Mouse (Mus musculus) heart, embryonic 14.5 days (tissue): ENCODE measurements around the gene 9130409I23Rik. TPM values are rescaled to one million over a fixed set of nuclear protein-coding genes. Genes with fewer than 3 reads are reported as not detected.

Experiments
- ATAC-seq: fragments of 200-750 bp; cut with Nextera tagmentation; 2 replicates; pipeline ENCODE4 v1.8.0; 2017; ENCODE audit warnings: low read depth, moderate TSS enrichment; ENCODE audit not compliant: insufficient number of reproducible peaks, insufficient read depth, low FRiP score
- H3K27ac ChIP-seq, 2 experiments: fragments of 200-500 bp in 1 of 2; fragments of 300-500 bp in 1 of 2; sonication (generic) in 1 of 2; replicated peaks in 1 of 2; 2 replicates each; pipeline ENCODE4 v1.5.1; 2012 to 2014; ENCODE audit warnings: low read depth in 2 of 2, low read length in 2 of 2, control low read depth in 1 of 2, mild to moderate bottlenecking in 1 of 2, mixed read lengths in 1 of 2; ENCODE audit not compliant: control insufficient read depth in 1 of 2, insufficient read depth in 1 of 2
- H3K27me3 ChIP-seq: fragments of 300-500 bp; sonication (generic); 2 replicates; pipeline ENCODE4 v1.6.1; 2014; ENCODE audit warnings: mild to moderate bottlenecking, low read length, control low read depth; ENCODE audit not compliant: control insufficient read depth, insufficient read depth
- H3K36me3 ChIP-seq: fragments of 300-500 bp; sonication (generic); 2 replicates; pipeline ENCODE4 v1.6.1; 2014; ENCODE audit warnings: mild to moderate bottlenecking, control low read depth, low read length, mixed read lengths; ENCODE audit not compliant: control insufficient read depth, insufficient read depth
- H3K4me1 ChIP-seq, 2 experiments: fragments of 200-500 bp in 1 of 2; fragments of 300-500 bp in 1 of 2; sonication (generic) in 1 of 2; 2 replicates each; pipeline ENCODE4 v1.6.1; 2012 to 2014; ENCODE audit warnings: low read length in 2 of 2, control low read depth in 1 of 2, mixed read lengths in 1 of 2; ENCODE audit not compliant: control insufficient read depth in 2 of 2, insufficient read depth in 2 of 2
- H3K4me2 ChIP-seq: fragments of 300-500 bp; sonication (generic); 2 replicates; pipeline ENCODE4 v1.6.1; 2014; ENCODE audit warnings: mild to moderate bottlenecking, low read length
- H3K4me3 ChIP-seq, 2 experiments: fragments of 200-500 bp in 1 of 2; fragments of 300-500 bp in 1 of 2; sonication (generic) in 1 of 2; 2 replicates each; pipeline ENCODE4 v1.5.1; 2012 to 2014; ENCODE audit warnings: low read length in 2 of 2, mild to moderate bottlenecking in 2 of 2, control low read depth in 1 of 2, low read depth in 1 of 2, moderate library complexity in 1 of 2; ENCODE audit not compliant: control insufficient read depth in 1 of 2, insufficient read depth in 1 of 2
- H3K9ac ChIP-seq: fragments of 300-500 bp; sonication (generic); 2 replicates; pipeline ENCODE4 v1.6.1; 2014; ENCODE audit warnings: mild to moderate bottlenecking, low read length
- H3K9me3 ChIP-seq: fragments of 300-500 bp; sonication (generic); 2 replicates; pipeline ENCODE4 v1.6.1; 2016; ENCODE audit warnings: low read length, control low read depth; ENCODE audit not compliant: control insufficient read depth
- WGBS: fragments of 180-500 bp; shearing (Covaris S2); extraction: QIAGEN DNeasy Blood & Tissue Kit; methylation state at CpG from one replicate; pipeline ENCODE4 v1.1.7; 2014; 5-methylcytosine and 5-hydroxymethylcytosine counted together
- polyA plus RNA-seq: library from polyadenylated mRNA; unstranded; fragments of >200 nt; fragmentation: Nextera tagmentation; extraction: Ambion mirVana; gene quantifications from 2 replicates; pipeline ENCODE4 v1.2.1, GENCODE M21; 2014

The 9130409I23Rik gene
- polyA plus RNA-seq, 1 experiment from 2014 or later: not detected

DNA sequence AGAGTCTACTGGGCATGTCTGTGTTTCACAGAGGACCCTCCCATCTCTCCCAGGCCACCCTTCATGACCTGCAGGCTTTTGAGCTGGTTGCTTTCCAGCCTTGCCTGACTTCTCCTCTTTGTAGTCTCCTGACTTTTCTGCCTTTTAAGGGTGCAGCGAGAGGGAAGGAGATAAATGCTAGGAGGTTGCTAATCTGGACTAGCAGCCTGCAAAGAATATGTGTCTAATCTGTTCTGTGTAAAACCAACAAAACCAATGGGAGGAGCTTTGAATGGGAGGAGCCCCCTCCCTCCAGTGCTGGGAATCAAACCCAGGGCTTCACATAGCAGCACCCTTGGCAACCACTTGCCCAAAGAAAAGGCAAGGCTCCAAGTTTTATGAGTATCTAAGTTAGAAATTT is 17.3 kb downstream of the 9130409I23Rik start:
- Histone ChIP-seq H3K4me3 (no peak overlapping the region), H3K36me3 (no peaks in the 10 kb centered on the region), H3K4me1 (no peaks in the 10 kb centered on the region), H3K27ac (no peak overlapping the region), H3K4me2 (no peak overlapping the region), H3K9me3 (no peaks in the 10 kb centered on the region), H3K9ac (no peak overlapping the region), H3K27me3 (no peaks in the 10 kb centered on the region)
- 41% methylated on average over 1 of the region's 1 CpGs for WGBS
- ATAC-seq: no peak

DNA sequence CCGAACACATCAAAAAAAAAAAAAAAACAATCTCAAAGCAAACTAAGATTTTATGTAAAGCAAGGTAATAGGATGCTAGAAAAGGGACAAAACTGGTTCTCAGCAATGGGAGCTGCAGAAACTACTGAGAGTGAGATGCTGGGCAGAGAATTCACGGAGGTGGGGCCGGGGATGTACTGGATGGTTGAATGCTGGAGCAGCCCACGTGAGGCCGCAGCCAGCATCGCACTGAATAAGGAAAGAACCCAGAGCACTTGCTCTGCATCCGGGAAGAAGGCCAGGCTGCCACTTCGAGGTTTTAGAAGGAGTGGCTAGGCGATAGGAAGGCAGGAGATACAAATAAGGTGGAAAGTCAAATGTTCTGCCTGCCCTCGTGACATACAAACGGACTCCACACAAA is 18.6 kb downstream of the 9130409I23Rik start:
- ATAC-seq: no peak
- Histone ChIP-seq H3K4me3 (no peak overlapping the region), H3K4me2 (no peak overlapping the region), H3K4me1 (no peaks in the 10 kb centered on the region), H3K27me3 (no peaks in the 10 kb centered on the region), H3K9me3 (no peaks in the 10 kb centered on the region), H3K9ac (no peak overlapping the region), H3K27ac (no peak overlapping the region), H3K36me3 (no peaks in the 10 kb centered on the region)
- 54% methylated on average over 11 of the region's 11 CpGs for WGBS

DNA sequence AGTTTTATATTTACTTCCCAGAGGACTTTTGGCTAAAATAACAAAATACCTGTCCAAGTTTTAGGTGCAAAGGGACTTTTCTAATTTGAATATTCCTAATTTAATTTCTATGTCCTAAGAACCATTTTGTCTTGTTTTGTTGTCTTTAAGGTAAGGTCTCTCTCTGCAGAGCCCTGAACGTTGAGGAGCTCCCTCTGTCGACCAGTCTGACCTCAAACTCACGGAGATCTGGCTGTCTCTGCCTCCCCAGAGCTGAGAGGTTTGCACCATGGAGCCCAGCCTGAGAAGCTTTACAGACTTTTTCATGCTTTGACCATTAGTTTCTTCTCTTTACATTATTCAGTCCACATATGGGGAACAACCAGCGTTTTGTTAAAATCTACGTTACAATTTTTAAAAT is 22.0 kb downstream of the 9130409I23Rik start:
- no peaks in the 10 kb centered on the region for H3K36me3 ChIP-seq
- H3K4me3 ChIP-seq: no peak overlapping the region
- H3K27ac ChIP-seq: no peak overlapping the region
- no peak for ATAC-seq
- H3K4me2 ChIP-seq: no peak overlapping the region
- 0 out of 2 replicates have a peak, but pooled peaks cover 2% of the 10 kb centered on the region for H3K27me3 ChIP-seq
- H3K9ac ChIP-seq: no peak overlapping the region
- 31% methylated on average over 5 of the region's 5 CpGs for WGBS
- no peaks in the 10 kb centered on the region for H3K9me3 ChIP-seq
- no peaks in the 10 kb centered on the region for H3K4me1 ChIP-seq

DNA sequence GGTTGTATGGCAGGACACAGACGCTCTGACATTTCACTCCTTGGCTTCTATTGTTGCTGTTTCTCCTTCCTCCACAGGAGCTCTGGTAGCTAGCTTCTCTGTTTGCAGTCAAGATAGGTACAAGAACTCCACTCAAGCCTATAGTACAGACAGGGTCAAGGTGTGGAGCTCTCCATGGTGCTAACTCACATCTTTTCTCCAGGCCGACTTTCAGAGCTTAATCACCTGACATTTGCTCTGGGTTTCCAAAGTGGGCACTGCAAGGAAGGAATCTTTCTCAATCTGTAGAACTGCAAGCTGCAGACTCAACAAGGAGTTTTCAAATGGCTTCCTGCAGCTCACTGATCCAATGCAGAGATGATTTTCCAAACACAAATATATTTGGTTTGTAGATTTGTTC is 33.0 kb downstream of the 9130409I23Rik start:
- no peak overlapping the region for H3K4me2 ChIP-seq
- WGBS: 30% methylated on average over 2 of the region's 2 CpGs
- no peaks in the 10 kb centered on the region for H3K9me3 ChIP-seq
- H3K27ac ChIP-seq: no peak overlapping the region
- H3K9ac ChIP-seq: no peak overlapping the region
- H3K36me3 ChIP-seq: no peaks in the 10 kb centered on the region
- no peaks in the 10 kb centered on the region for H3K27me3 ChIP-seq
- no peaks in the 10 kb centered on the region for H3K4me1 ChIP-seq
- no peak for ATAC-seq
- no peak overlapping the region for H3K4me3 ChIP-seq

DNA sequence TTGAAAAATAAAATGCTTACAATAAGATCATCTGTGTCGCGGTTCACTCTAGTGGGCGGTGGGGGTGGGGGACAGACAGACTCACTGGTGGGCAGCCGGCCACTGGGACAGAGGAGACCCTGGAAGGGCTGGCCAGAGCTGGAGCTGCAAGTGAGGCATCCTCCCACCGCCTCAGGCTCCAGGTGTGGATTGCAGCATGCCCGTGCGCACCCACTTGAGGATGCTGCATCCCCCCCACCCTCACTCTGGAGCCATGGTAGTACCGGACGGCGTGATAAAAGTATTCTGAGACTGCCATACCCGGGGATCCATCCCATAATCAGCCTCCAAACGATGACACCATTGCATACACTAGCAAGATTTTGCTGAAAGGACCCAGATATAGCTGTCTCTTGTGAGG is 39.0 kb downstream of the 9130409I23Rik start:
- 79% methylated on average over 12 of the region's 12 CpGs for WGBS
- Histone ChIP-seq H3K4me2 (no peak overlapping the region), H3K36me3 (peaks cover 41% of the 10 kb centered on the region), H3K9ac (no peak overlapping the region), H3K27me3 (no peaks in the 10 kb centered on the region), H3K27ac (no peak overlapping the region), H3K4me1 (no peaks in the 10 kb centered on the region), H3K9me3 (no peaks in the 10 kb centered on the region), H3K4me3 (no peak overlapping the region)
- ATAC-seq: no peak

Other genes with a start within 250 kb of the 9130409I23Rik start
- 1,749 and 1,827 TPM in 2 replicates for gene H3f3a, start 237.3 kb upstream of the 9130409I23Rik start, polyA plus RNA-seq
- 22.3 TPM in 2 replicates for gene Sde2, start 200.1 kb upstream of the 9130409I23Rik start, polyA plus RNA-seq
- not detected in 2 replicates for gene Lefty2, start 158.1 kb upstream of the 9130409I23Rik start, polyA plus RNA-seq
- gene Pycr2, start 146.9 kb upstream of the 9130409I23Rik start, polyA plus RNA-seq: 42.1 and 46.0 TPM in 2 replicates
- 1.1 and 1.5 TPM in 2 replicates for gene Lefty1, start 116.2 kb upstream of the 9130409I23Rik start, polyA plus RNA-seq
- gene Tmem63a, start 108.9 kb upstream of the 9130409I23Rik start, polyA plus RNA-seq: 9.1 and 9.3 TPM in 2 replicates
- gene Ephx1, start 30.3 kb upstream of the 9130409I23Rik start, polyA plus RNA-seq: 9.3 and 10.5 TPM in 2 replicates
- 19.6 and 20.2 TPM in 2 replicates for gene Nvl, start 93.0 kb downstream of the 9130409I23Rik start, polyA plus RNA-seq
- 145 and 147 TPM in 2 replicates for gene Cnih4, start 93.5 kb downstream of the 9130409I23Rik start, polyA plus RNA-seq
- 46.6 and 47.7 TPM in 2 replicates for gene Wdr26, start 160.8 kb downstream of the 9130409I23Rik start, polyA plus RNA-seq